Mouse (Mus musculus) hindbrain, embryonic 14.5 days (tissue): ENCODE measurements around the gene Tlk2. TPM values are rescaled to one million over a fixed set of nuclear protein-coding genes. Genes with fewer than 3 reads are reported as not detected.

Experiments used
- ATAC-seq: fragments of 200-750 bp; cut with Nextera tagmentation; 2 replicates; pipeline ENCODE4 v1.8.0; 2017; ENCODE audit warnings: moderate number of reproducible peaks, mild to moderate bottlenecking, moderate TSS enrichment, moderate library complexity; ENCODE audit not compliant: low FRiP score
- DNase-seq: peaks from one replicate; pipeline ENCODE4 v3.0.0-alpha.2; 2015; ENCODE audit warnings: low spot score
- H3K27ac ChIP-seq: fragments of 300-500 bp; sonication (generic); 2 replicates; pipeline ENCODE4 v1.5.1; 2014; ENCODE audit warnings: mild to moderate bottlenecking, moderate library complexity
- H3K27me3 ChIP-seq: fragments of 300-500 bp; sonication (generic); 2 replicates; pipeline ENCODE4 v1.6.1; 2014; ENCODE audit warnings: mild to moderate bottlenecking, low read length, mixed read lengths; ENCODE audit not compliant: control insufficient read depth, insufficient read depth
- H3K36me3 ChIP-seq: fragments of 300-500 bp; sonication (generic); replicated peaks from 2 replicates; pipeline ENCODE4 v1.6.1; 2014; ENCODE audit not compliant: control insufficient read depth, insufficient read depth
- H3K4me1 ChIP-seq: fragments of 300-500 bp; sonication (generic); replicated peaks from 2 replicates; pipeline ENCODE4 v1.6.1; 2014; ENCODE audit warnings: antibody characterized with exemption, low read length, mixed read lengths; ENCODE audit not compliant: control insufficient read depth, insufficient read depth
- H3K4me2 ChIP-seq: fragments of 300-500 bp; sonication (generic); replicated peaks from 2 replicates; pipeline ENCODE4 v1.6.1; 2014; ENCODE audit warnings: mild to moderate bottlenecking, moderate library complexity
- H3K4me3 ChIP-seq: fragments of 300-500 bp; sonication (generic); replicated peaks from 2 replicates; pipeline ENCODE4 v1.5.1; 2014; ENCODE audit warnings: mild to moderate bottlenecking, low read length
- H3K9ac ChIP-seq: fragments of 300-500 bp; sonication (generic); 2 replicates; pipeline ENCODE4 v1.6.1; 2014
- H3K9me3 ChIP-seq: fragments of 300-500 bp; sonication (generic); 2 replicates; pipeline ENCODE4 v1.6.1; 2016; ENCODE audit warnings: low read length; ENCODE audit not compliant: control insufficient read depth
- WGBS: fragments of 180-500 bp; shearing (Covaris S2); extraction: QIAGEN DNeasy Blood & Tissue Kit; methylation state at CpG from one replicate; pipeline ENCODE4 v1.1.7; 2014; 5-methylcytosine and 5-hydroxymethylcytosine counted together
- polyA plus RNA-seq: library from polyadenylated mRNA; unstranded; fragments of >200 nt; fragmentation: Nextera tagmentation; extraction: Ambion mirVana; gene quantifications from 2 replicates; pipeline ENCODE4 v1.2.1, GENCODE M21; 2014

Tlk2 gene
- polyA plus RNA-seq, 1 experiment from 2014 or later = 27.9 TPM

DNA sequence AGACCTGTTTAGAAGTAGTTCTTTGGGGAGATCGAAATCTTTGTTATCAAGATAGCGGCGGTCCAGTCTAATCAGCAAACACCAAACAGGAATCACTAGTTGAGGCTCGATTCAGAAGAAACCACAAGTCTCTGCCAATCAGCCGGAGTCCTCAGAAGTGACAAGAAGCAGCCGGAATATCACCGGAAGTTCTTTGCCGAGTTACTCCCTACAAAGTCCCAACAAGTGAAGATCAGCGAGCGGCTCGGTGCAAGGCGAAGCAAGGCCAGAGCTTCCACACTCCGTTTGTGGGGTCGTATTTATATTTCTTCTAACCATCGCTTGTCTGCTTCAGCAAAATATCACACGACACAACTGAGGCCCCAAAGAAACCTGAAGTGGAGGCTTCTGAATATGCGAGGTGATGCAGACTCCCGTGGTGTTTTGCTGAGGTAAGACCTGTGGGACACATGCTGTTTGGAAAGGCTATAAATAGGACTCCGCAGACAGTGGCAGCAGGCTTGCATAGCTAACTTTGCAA is 21.8 kb upstream of the Tlk2 start:
- Histone ChIP-seq H3K9ac (no peak overlapping the region), H3K9me3 (no peaks in the 10 kb centered on the region), H3K4me3 (no peak overlapping the region), H3K27me3 (no peaks in the 10 kb centered on the region), H3K4me2 (no peak overlapping the region), H3K36me3 (no peaks in the 10 kb centered on the region), H3K27ac (no peak overlapping the region), H3K4me1 (0 out of 2 replicates have a peak, but pooled peaks cover 7% of the 10 kb centered on the region)
- 87% methylated on average over 19 of the region's 19 CpGs for whole genome bisulfite sequencing
- ATAC-seq (no peak), DNase-seq (no peak)

DNA sequence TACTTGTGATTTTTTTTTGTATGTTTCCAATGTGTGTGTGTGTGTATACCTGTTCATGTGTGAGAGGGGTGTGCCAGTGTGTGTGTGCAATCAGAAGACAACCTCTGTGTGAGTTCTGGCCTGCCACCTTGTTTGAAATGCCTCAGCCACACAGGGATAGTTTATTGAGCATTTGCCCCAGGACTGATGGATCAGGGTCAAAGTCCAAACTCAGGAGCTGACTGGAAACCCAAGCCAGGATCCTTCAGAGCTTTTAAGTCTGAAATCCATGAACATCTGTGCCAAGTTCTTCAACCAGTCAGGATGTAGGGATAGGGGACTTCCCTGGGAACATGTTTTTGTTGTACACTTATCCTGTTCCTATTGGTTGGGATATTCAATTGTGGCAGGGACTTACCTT is 20.6 kb upstream of the Tlk2 start:
- no peaks in the 10 kb centered on the region for H3K36me3 ChIP-seq
- DNase-seq (no peak), ATAC-seq (no peak)
- 0 out of 2 replicates have a peak, but pooled peaks cover 7% of the 10 kb centered on the region for H3K4me1 ChIP-seq
- H3K9me3 ChIP-seq = no peaks in the 10 kb centered on the region
- no peak overlapping the region for H3K4me3 ChIP-seq
- H3K27ac ChIP-seq = no peak overlapping the region
- H3K9ac ChIP-seq = no peak overlapping the region
- H3K27me3 ChIP-seq = no peaks in the 10 kb centered on the region
- no peak overlapping the region for H3K4me2 ChIP-seq

DNA sequence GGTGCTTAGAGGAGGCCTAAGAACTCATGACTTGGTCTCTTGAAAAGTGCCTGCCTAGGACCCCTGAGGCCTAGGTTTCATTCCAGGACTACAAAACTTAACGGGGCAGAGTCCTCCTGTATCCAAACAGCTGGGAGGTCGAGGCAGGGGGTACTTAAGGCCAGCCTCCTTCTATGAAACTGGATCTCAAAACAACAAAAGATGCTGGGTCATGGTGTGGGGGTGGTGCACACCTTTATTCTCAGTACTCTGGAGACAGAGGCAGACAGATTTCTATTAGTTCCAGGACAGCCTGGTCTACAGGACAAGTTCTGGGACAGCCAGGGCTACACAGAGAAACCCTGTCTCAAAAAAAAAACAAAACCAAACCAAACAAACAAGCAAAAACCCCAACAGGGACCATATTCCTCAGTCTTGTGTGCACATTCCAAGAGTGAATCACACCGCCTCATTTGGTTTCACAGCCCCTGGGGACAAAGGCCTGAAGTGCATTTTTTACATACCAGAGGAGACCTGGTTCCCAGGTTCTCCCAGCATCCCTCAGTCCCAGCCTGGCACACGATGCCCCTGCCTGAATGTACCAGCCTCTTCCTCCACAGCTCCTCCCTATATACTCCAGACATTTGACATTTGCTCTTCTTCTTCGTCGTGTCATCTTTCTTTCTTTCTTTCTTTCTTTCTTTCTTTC is 18.8 kb upstream of the Tlk2 start:
- no peaks in the 10 kb centered on the region for H3K36me3 ChIP-seq
- no peak for ATAC-seq
- H3K4me1 ChIP-seq = no peaks in the 10 kb centered on the region
- H3K27ac ChIP-seq = no peak overlapping the region
- H3K27me3 ChIP-seq = no peaks in the 10 kb centered on the region
- no peak overlapping the region for H3K4me2 ChIP-seq
- no peak overlapping the region for H3K9ac ChIP-seq
- H3K9me3 ChIP-seq = peaks cover 4% of the 10 kb centered on the region; the same call in 1 of the 2 replicates
- no peak for DNase-seq
- H3K4me3 ChIP-seq = no peak overlapping the region
- 64% methylated on average over 6 of the region's 6 CpGs for WGBS

DNA sequence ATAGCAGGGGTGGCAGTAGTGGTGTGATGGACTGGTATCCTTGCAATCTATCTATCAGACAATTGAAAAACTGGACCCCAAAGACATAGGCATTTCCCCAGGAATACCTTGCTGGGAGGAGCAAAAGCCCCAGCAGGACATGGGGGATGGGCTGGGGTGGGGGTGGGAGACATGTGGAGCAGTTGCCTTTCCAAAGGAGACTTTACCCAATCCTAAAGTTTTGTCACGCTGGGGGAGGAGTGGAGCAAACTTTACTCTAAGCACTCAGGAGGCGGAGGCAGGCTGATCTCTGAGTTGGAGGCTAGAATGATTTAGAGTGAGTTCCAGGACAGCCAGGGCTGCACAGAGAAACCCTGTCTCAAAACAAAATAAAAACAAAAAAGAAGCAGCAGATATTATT is 17.2 kb upstream of the Tlk2 start:
- H3K4me2 ChIP-seq = no peak overlapping the region
- ATAC-seq (no peak), DNase-seq (no peak)
- H3K9ac ChIP-seq = no peak overlapping the region
- no peaks in the 10 kb centered on the region for H3K27me3 ChIP-seq
- H3K27ac ChIP-seq = no peak overlapping the region
- no peaks in the 10 kb centered on the region for H3K36me3 ChIP-seq
- H3K4me3 ChIP-seq = no peak overlapping the region
- no peaks in the 10 kb centered on the region for H3K4me1 ChIP-seq
- 97% methylated on average over 2 of the region's 2 CpGs for WGBS
- H3K9me3 ChIP-seq = peaks cover 8% of the 10 kb centered on the region; the same call in 1 of the 2 replicates

DNA sequence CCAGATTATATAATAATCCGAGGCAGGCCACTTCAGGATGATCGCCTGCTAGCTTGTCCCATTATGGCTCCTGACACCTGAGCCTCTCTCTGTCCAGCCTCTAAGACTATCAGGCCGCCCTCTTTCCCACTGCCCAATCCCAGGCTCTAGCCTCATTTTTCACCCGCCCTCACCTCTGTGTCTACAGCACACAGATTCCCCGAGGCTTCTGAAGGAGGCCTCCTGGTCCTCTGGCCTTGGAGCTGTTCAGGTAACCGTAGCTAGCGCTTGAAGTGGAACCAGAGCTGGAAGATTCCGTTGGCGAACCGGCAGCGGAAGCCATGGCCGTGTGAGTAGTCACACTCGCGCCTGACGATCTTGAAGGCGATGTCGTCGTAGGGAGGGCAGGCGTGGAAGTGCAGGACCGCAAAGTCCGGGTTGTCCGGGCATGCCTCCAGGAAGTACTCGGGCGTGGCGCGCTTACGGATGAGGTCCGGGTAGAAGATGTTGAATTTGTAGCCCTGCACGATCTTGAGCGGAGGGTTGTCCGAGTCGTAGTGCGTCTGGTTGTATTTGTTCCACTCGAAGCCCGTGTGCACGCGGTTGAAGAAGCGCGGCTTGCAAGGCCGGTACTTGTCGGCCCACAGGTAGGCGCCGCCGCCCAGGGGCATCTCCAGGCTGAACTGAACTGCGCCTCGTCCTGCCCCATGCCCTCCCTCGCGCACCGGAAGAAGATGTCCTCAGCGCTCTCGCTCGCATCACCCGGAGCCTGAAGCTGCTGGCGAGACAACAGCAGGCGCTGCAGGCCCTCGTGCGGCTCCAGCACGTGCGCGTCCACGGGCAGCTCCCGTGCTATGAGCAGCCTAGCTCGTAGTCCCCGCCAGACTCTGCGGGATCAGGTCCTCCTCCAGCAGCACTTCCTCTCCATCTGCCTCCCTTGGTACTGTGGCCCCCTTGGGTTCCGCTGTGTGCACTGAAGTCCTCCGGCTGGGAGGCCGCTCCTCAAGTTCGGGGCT is 13.8 kb upstream of the Tlk2 start:
- Histone ChIP-seq H3K9ac (no peak overlapping the region), H3K27me3 (no peaks in the 10 kb centered on the region), H3K36me3 (no peaks in the 10 kb centered on the region), H3K4me3 (no peak overlapping the region), H3K27ac (no peak overlapping the region), H3K9me3 (peaks cover 8% of the 10 kb centered on the region; the same call in 1 of the 2 replicates), H3K4me2 (no peak overlapping the region), H3K4me1 (no peaks in the 10 kb centered on the region)
- ATAC-seq (no peak), DNase-seq (no peak)
- 84% methylated on average over 69 of the region's 69 CpGs for WGBS

DNA sequence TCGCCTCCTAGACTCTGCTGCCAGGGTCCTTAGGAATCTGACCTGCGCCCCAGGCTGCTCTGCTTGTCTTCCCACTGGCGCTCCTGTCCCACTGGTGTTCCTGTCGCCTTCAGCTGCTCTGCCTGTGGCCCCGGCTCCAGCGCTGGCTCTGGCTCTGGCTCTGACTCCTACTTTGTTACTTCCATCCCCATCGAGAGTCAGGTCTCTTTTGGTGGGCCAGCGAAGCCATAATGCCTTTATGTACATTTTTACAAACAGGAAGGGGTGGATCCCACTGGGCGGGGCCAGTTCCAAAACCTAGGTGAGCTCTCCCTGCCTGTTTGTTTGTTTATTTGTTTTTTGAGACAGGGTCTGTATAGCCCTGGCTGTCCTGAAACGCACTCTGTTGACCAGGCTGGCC is 11.8 kb upstream of the Tlk2 start:
- Histone ChIP-seq H3K36me3 (no peaks in the 10 kb centered on the region), H3K9me3 (peaks cover 8% of the 10 kb centered on the region; the same call in 1 of the 2 replicates), H3K27ac (no peak overlapping the region), H3K27me3 (no peaks in the 10 kb centered on the region), H3K4me3 (no peak overlapping the region), H3K9ac (no peak overlapping the region), H3K4me2 (no peak overlapping the region), H3K4me1 (no peaks in the 10 kb centered on the region)
- DNase-seq (no peak), ATAC-seq (no peak)
- 91% methylated on average over 10 of the region's 10 CpGs for WGBS

DNA sequence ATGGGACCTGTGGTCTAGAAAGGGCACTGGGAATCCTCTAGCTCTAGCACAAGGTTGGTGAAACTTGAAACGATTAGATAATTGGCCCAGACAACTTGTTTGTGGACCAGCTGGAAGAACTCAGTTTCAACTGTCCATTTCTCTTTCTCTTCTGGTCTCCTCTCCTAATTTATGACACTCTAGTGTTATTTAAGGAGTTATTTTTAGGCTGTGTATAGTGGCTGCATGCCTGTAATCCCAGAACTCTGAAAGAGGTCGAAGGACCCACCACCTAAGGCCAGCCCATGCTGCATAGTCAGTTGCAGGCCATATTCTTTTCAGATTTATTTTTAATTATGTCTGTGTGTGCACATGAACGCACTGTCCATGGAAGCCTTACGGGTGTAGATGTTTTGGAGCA is 916 bp downstream of the Tlk2 start:
- no peak for ATAC-seq
- no peak for DNase-seq
- Histone ChIP-seq H3K4me2 (peak overlapping the region; percentile 93), H3K4me3 (peak overlapping the region; percentile 94; the same call in 1 of the 2 replicates), H3K27ac (no peak overlapping the region), H3K4me1 (peaks cover 24% of the 10 kb centered on the region), H3K9me3 (no peaks in the 10 kb centered on the region), H3K9ac (0 out of 2 replicates have a peak overlapping the region, but pooled peaks have one; percentile 96), H3K36me3 (peaks cover 6% of the 10 kb centered on the region), H3K27me3 (no peaks in the 10 kb centered on the region)
- WGBS = 72% methylated on average over 4 of the region's 4 CpGs

DNA sequence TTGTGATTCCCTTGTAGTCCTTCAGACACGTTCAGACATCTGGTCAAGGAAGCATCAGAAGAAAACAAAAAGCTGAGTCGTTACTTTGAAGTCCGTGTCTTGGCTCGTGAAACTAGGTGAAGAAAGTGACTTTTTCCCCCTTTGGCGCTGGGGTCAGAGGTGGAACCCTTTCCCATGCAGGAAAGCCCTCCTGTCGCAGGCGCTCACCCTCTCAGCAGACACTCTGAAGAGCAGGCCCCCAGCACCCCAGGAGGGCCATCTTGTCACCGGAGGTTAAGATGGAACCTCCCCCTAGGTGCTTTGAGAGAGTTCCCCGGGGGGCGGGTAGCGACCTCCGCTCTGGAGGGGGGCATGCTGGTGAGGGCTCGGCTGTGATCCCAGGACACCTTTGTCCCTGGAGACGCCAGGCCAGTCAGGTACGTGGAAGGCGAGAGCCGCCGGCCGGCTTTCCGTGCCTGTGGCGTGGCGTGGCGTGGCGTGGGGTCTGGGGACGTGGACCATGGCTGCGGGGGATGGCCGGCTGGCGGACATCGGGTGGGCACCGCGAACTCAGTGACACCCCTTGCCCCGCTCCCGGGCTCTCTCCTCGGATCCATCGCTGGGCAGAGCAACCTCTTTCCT is 2.0 kb downstream of the Tlk2 start:
- Histone ChIP-seq H3K9me3 (no peaks in the 10 kb centered on the region), H3K4me3 (peak overlapping the region; percentile 94), H3K27ac (peak overlapping the region; percentile 95), H3K9ac (peak overlapping the region; percentile 96), H3K27me3 (no peaks in the 10 kb centered on the region), H3K36me3 (peaks cover 16% of the 10 kb centered on the region), H3K4me1 (peaks cover 24% of the 10 kb centered on the region), H3K4me2 (peak overlapping the region; percentile 93)
- 0% methylated on average over 34 of the region's 35 CpGs for WGBS
- DNase-seq (no peak), ATAC-seq (no peak; the same call in none of the 2 replicates)
